Comparison of ENCODE assay signal across 17 mouse cellular contexts in genomic region chr8:123156070-123156773, GRCm38 (mm10). TPM values are rescaled to one million over a fixed set of nuclear protein-coding genes. Genes with fewer than 3 reads are reported as not detected.
DNase-seq lines count a peak whose midpoint lies in the region; ATAC-seq and TF ChIP-seq lines count a peak whose summit lies in the region.
"Had no signal": no experiment of that assay in that cellular context is flagged by ENCODE, and none has a peak within 500 bp of the region (broad histone marks: within the 10 kb centered on the region; RNA-seq: fewer than 3 reads in every experiment).

No protein-coding gene starts in this region.

- no peaks in the 10 kb centered on the region for H3K9me3 ChIP-seq in heart, embryonic 14.5 days (ENCODE audit: control insufficient read depth, low read length)
- H3K9me3 ChIP-seq in embryonic facial prominence, embryonic 15.5 days (replicated peaks) = no peaks in the 10 kb centered on the region
- no peaks in the 10 kb centered on the region for H3K9me3 ChIP-seq in liver, embryonic 14.5 days (ENCODE audit: control insufficient read depth, low read length)
- H3K9me3 ChIP-seq in forebrain, embryonic 14.5 days (replicated peaks; ENCODE audit: control insufficient read depth, low read length) = no peaks in the 10 kb centered on the region
- H3K9me3 ChIP-seq: hindbrain, embryonic 13.5 days; midbrain, embryonic 12.5 days; neural tube, embryonic 13.5 days had no signal

- H3K4me3 ChIP-seq in heart, embryonic 14.5 days (ENCODE audit: control insufficient read depth in 1 of 2, insufficient read depth in 1 of 2, low read depth in 1 of 2, low read length in 2 of 2) = no peak overlapping the region
- no peak overlapping the region for H3K4me3 ChIP-seq in embryonic facial prominence, embryonic 15.5 days (replicated peaks)
- H3K4me3 ChIP-seq in liver, embryonic 14.5 days (ENCODE audit: insufficient read depth in 1 of 2, low read depth in 2 of 2, low read length in 2 of 2) = no peak overlapping the region
- H3K4me3 ChIP-seq in forebrain, embryonic 14.5 days (ENCODE audit: low read depth, low read length) = no peak overlapping the region
- H3K4me3 ChIP-seq: hindbrain, embryonic 13.5 days; midbrain, embryonic 12.5 days; neural tube, embryonic 13.5 days had no signal

- peak overlapping the region; percentile 22; the same call in 1 of the 2 replicates for H3K9ac ChIP-seq in heart, embryonic 14.5 days (ENCODE audit: low read length)
- H3K9ac ChIP-seq in embryonic facial prominence, embryonic 15.5 days = no peak overlapping the region
- peak overlapping the region; percentile 57 for H3K9ac ChIP-seq in liver, embryonic 14.5 days (replicated peaks)
- no peak overlapping the region for H3K9ac ChIP-seq in forebrain, embryonic 14.5 days (ENCODE audit: low read length)
- H3K9ac ChIP-seq: hindbrain, embryonic 13.5 days; midbrain, embryonic 12.5 days; neural tube, embryonic 13.5 days had no signal

- peaks cover 24 to 25% of the 10 kb centered on the region in 2 experiments for H3K4me1 ChIP-seq in heart, embryonic 14.5 days (ENCODE audit: control insufficient read depth in 2 of 2, insufficient read depth in 2 of 2, low read length in 2 of 2)
- H3K4me1 ChIP-seq in embryonic facial prominence, embryonic 15.5 days = peaks cover 36% of the 10 kb centered on the region
- H3K4me1 ChIP-seq in liver, embryonic 14.5 days (replicated peaks; ENCODE audit: control insufficient read depth in 2 of 2, insufficient read depth in 2 of 2, low read length in 1 of 2) = peaks cover 23 to 31% of the 10 kb centered on the region in 2 experiments
- H3K4me1 ChIP-seq in forebrain, embryonic 14.5 days (ENCODE audit: control insufficient read depth, insufficient read depth, low read length) = no peaks in the 10 kb centered on the region

- no peak for TF ChIP-seq CTCF in liver, embryonic 14.5 days (IDR thresholded peaks at IDR 0.05; ENCODE audit: low read depth)

- WGBS in heart, embryonic 14.5 days = 40% methylated on average over 9 of the region's 9 CpGs
- WGBS in embryonic facial prominence, embryonic 15.5 days = 69% methylated on average over 9 of the region's 9 CpGs
- 29% methylated on average over 9 of the region's 9 CpGs for WGBS in liver, embryonic 14.5 days (ENCODE audit: insufficient replicate concordance)
- 82% methylated on average over 9 of the region's 9 CpGs for WGBS in forebrain, embryonic 14.5 days

- no peak for DNase-seq in heart, adult 11 months
- peak; percentile 54 for DNase-seq in ES-CJ7 (ENCODE audit: low read depth, low spot score)
- peak; percentile 41 to 55 (median 54) for DNase-seq in liver, embryonic 14.5 days (ENCODE audit: low read depth in 3 of 3, low spot score in 3 of 3)
- DNase-seq in cerebellum, postnatal 4 days (ENCODE audit: low spot score in 2 of 2) = no peak
- DNase-seq in thymus, postnatal 14 days = no peak
- DNase-seq in forebrain, embryonic 14.5 days (ENCODE audit: low spot score) = no peak
- DNase-seq: adrenal gland, postnatal 10 days; B cell, adult 2 months; cerebellum, adult 18-20 months; left cerebral cortex, postnatal 4 days; right cerebral cortex, postnatal 4 days; thymus, postnatal 4 days had no signal

- peak; percentile 70 for TF ChIP-seq EP300 in liver, embryonic 14.5 days (IDR thresholded peaks at IDR 0.05; ENCODE audit: low read depth)

- ATAC-seq in heart, embryonic 14.5 days (ENCODE audit: insufficient number of reproducible peaks, insufficient read depth, low FRiP score, low read depth) = no peak
- peak; percentile 48 for ATAC-seq in embryonic facial prominence, embryonic 15.5 days (ENCODE audit: insufficient number of reproducible peaks, low FRiP score, low TSS enrichment, low read depth)
- ATAC-seq in liver, embryonic 14.5 days (ENCODE audit: insufficient read depth) = peak; percentile 96
- no peak for ATAC-seq in forebrain, embryonic 14.5 days

- H3K27me3 ChIP-seq in heart, embryonic 14.5 days (ENCODE audit: control insufficient read depth, insufficient read depth, low read length) = no peaks in the 10 kb centered on the region
- no peaks in the 10 kb centered on the region for H3K27me3 ChIP-seq in embryonic facial prominence, embryonic 15.5 days
- peaks cover 2% of the 10 kb centered on the region; the same call in 1 of the 2 replicates for H3K27me3 ChIP-seq in liver, embryonic 14.5 days (ENCODE audit: control insufficient read depth, insufficient read depth, low read length)
- H3K27me3 ChIP-seq in forebrain, embryonic 14.5 days (replicated peaks; ENCODE audit: control insufficient read depth, insufficient read depth, low read length) = no peaks in the 10 kb centered on the region
- H3K27me3 ChIP-seq: hindbrain, embryonic 13.5 days; midbrain, embryonic 12.5 days; neural tube, embryonic 13.5 days had no signal

- H3K4me2 ChIP-seq in heart, embryonic 14.5 days (ENCODE audit: low read length) = no peak overlapping the region
- H3K4me2 ChIP-seq in embryonic facial prominence, embryonic 15.5 days (replicated peaks) = no peak overlapping the region
- H3K4me2 ChIP-seq in liver, embryonic 14.5 days (ENCODE audit: low read depth) = peak overlapping the region; percentile 37
- H3K4me2 ChIP-seq in forebrain, embryonic 14.5 days (ENCODE audit: low read length) = no peak overlapping the region
- H3K4me2 ChIP-seq: hindbrain, embryonic 13.5 days; midbrain, embryonic 12.5 days; neural tube, embryonic 13.5 days had no signal

- H3K36me3 ChIP-seq in heart, embryonic 14.5 days (ENCODE audit: control insufficient read depth, insufficient read depth, low read length) = no peaks in the 10 kb centered on the region
- H3K36me3 ChIP-seq in embryonic facial prominence, embryonic 15.5 days = no peaks in the 10 kb centered on the region
- H3K36me3 ChIP-seq in liver, embryonic 14.5 days (replicated peaks; ENCODE audit: control insufficient read depth, insufficient read depth, low read depth) = no peaks in the 10 kb centered on the region
- H3K36me3 ChIP-seq in forebrain, embryonic 14.5 days (ENCODE audit: control insufficient read depth, insufficient read depth, low read length) = no peaks in the 10 kb centered on the region
- H3K36me3 ChIP-seq: hindbrain, embryonic 13.5 days; midbrain, embryonic 12.5 days; neural tube, embryonic 13.5 days had no signal

- H3K27ac ChIP-seq in heart, embryonic 14.5 days (replicated peaks in 1 of 2; ENCODE audit: control insufficient read depth in 1 of 2, insufficient read depth in 1 of 2, low read depth in 2 of 2, low read length in 2 of 2) = no peak overlapping the region
- H3K27ac ChIP-seq in embryonic facial prominence, embryonic 15.5 days (replicated peaks) = peak overlapping the region; percentile 76
- peak overlapping the region; percentile 65 for H3K27ac ChIP-seq in liver, embryonic 14.5 days
- H3K27ac ChIP-seq in forebrain, embryonic 14.5 days (ENCODE audit: low read depth, low read length) = no peak overlapping the region
- H3K27ac ChIP-seq: hindbrain, embryonic 13.5 days; midbrain, embryonic 12.5 days; neural tube, embryonic 13.5 days had no signal

RNA-seq across cellular contexts. Expression of gene Sult5a1, which starts 1.9 kb away (rescaled TPM):
- 4.3 and 6.0 TPM in 2 replicates for polyA plus RNA-seq in heart, embryonic 14.5 days (2014; fragmentation: Nextera tagmentation; extraction: Ambion mirVana)
- polyA plus RNA-seq in embryonic facial prominence, embryonic 15.5 days (2015; fragmentation: Nextera tagmentation; extraction: Ambion mirVana) = 47.8 and 50.7 TPM in 2 replicates
- 0.75 and 1.1 TPM in 2 replicates for polyA plus RNA-seq in liver, embryonic 14.5 days (2012; rRNA removed)
- polyA plus RNA-seq in liver, embryonic 14.5 days (2014; fragmentation: Nextera tagmentation; extraction: Ambion mirVana) = 0.69 and 0.91 TPM in 2 replicates
- polyA plus RNA-seq in forebrain, embryonic 14.5 days (2014; fragmentation: Nextera tagmentation; extraction: Ambion mirVana) = 0.33 and 0.93 TPM in 2 replicates

RNA-seq across cellular contexts. Expression of gene Dpep1, which starts 29.8 kb away (rescaled TPM):
- 4.0 and 4.2 TPM in 2 replicates for polyA plus RNA-seq in heart, embryonic 14.5 days (2014; fragmentation: Nextera tagmentation; extraction: Ambion mirVana)
- polyA plus RNA-seq in embryonic facial prominence, embryonic 15.5 days (2015; fragmentation: Nextera tagmentation; extraction: Ambion mirVana) = 14.3 and 18.6 TPM in 2 replicates
- polyA plus RNA-seq in liver, embryonic 14.5 days (2012; rRNA removed) = 0.07 and 0.14 TPM in 2 replicates
- polyA plus RNA-seq in liver, embryonic 14.5 days (2014; fragmentation: Nextera tagmentation; extraction: Ambion mirVana) = 0.06 and 0.23 TPM in 2 replicates
- not detected in 2 replicates for polyA plus RNA-seq in forebrain, embryonic 14.5 days (2014; fragmentation: Nextera tagmentation; extraction: Ambion mirVana)

RNA-seq across cellular contexts. Expression of gene Cpne7, which starts 39.0 kb away (rescaled TPM):
- 0.08 and 0.14 TPM in 2 replicates for polyA plus RNA-seq in heart, embryonic 14.5 days (2014; fragmentation: Nextera tagmentation; extraction: Ambion mirVana)
- 6.5 and 6.9 TPM in 2 replicates for polyA plus RNA-seq in embryonic facial prominence, embryonic 15.5 days (2015; fragmentation: Nextera tagmentation; extraction: Ambion mirVana)
- polyA plus RNA-seq in liver, embryonic 14.5 days (2012; rRNA removed) = 1.7 and 1.9 TPM in 2 replicates
- 0.58 and 0.65 TPM in 2 replicates for polyA plus RNA-seq in liver, embryonic 14.5 days (2014; fragmentation: Nextera tagmentation; extraction: Ambion mirVana)
- polyA plus RNA-seq in forebrain, embryonic 14.5 days (2014; fragmentation: Nextera tagmentation; extraction: Ambion mirVana) = 1.0 and 2.7 TPM in 2 replicates

RNA-seq across cellular contexts. Expression of gene Rpl13, which starts 54.1 kb away (rescaled TPM):
- polyA plus RNA-seq in heart, embryonic 14.5 days (2014; fragmentation: Nextera tagmentation; extraction: Ambion mirVana) = 1,025 and 1,098 TPM in 2 replicates
- 1,311 and 1,540 TPM in 2 replicates for polyA plus RNA-seq in embryonic facial prominence, embryonic 15.5 days (2015; fragmentation: Nextera tagmentation; extraction: Ambion mirVana)
- 1,340 and 1,385 TPM in 2 replicates for polyA plus RNA-seq in liver, embryonic 14.5 days (2012; rRNA removed)
- 1,145 and 1,179 TPM in 2 replicates for polyA plus RNA-seq in liver, embryonic 14.5 days (2014; fragmentation: Nextera tagmentation; extraction: Ambion mirVana)
- polyA plus RNA-seq in forebrain, embryonic 14.5 days (2014; fragmentation: Nextera tagmentation; extraction: Ambion mirVana) = 1,075 and 1,254 TPM in 2 replicates

RNA-seq across cellular contexts. Expression of gene Chmp1a, which starts 56.3 kb away (rescaled TPM):
- 71.2 and 77.7 TPM in 2 replicates for polyA plus RNA-seq in heart, embryonic 14.5 days (2014; fragmentation: Nextera tagmentation; extraction: Ambion mirVana)
- polyA plus RNA-seq in embryonic facial prominence, embryonic 15.5 days (2015; fragmentation: Nextera tagmentation; extraction: Ambion mirVana) = 165 TPM in 2 replicates
- polyA plus RNA-seq in liver, embryonic 14.5 days (2012; rRNA removed) = 29.9 and 30.9 TPM in 2 replicates
- 42.9 and 44.6 TPM in 2 replicates for polyA plus RNA-seq in liver, embryonic 14.5 days (2014; fragmentation: Nextera tagmentation; extraction: Ambion mirVana)
- 180 and 200 TPM in 2 replicates for polyA plus RNA-seq in forebrain, embryonic 14.5 days (2014; fragmentation: Nextera tagmentation; extraction: Ambion mirVana)

Comparison
In these comparisons a context has a peak if more than half of its experiments do, and no peak if none do; other contexts are left out.
1. ATAC-seq: peak in embryonic facial prominence, embryonic 15.5 days (single experiment) and liver, embryonic 14.5 days (single experiment); none in heart, embryonic 14.5 days (single experiment) and forebrain, embryonic 14.5 days (single experiment).
2. H3K27ac ChIP-seq: peak in embryonic facial prominence, embryonic 15.5 days (single experiment) and liver, embryonic 14.5 days (single experiment); none in heart, embryonic 14.5 days (0 of 2) and forebrain, embryonic 14.5 days (single experiment).
3. H3K9ac ChIP-seq: peak in heart, embryonic 14.5 days (single experiment) and liver, embryonic 14.5 days (single experiment); none in embryonic facial prominence, embryonic 15.5 days (single experiment) and forebrain, embryonic 14.5 days (single experiment).
4. DNase-seq: peak in ES-CJ7 (single experiment) and liver, embryonic 14.5 days (3 of 3); none in heart, adult 11 months (single experiment), cerebellum, postnatal 4 days (0 of 2), thymus, postnatal 14 days (single experiment) and forebrain, embryonic 14.5 days (single experiment).